Mouse (Mus musculus) B cell, adult 67 days (primary cell): Measurements from ENCODE around the gene Adgrl1. TPM values are rescaled to one million over a fixed set of nuclear protein-coding genes. Genes with fewer than 3 reads are reported as not detected.

Source experiments
- total RNA-seq, 2 experiments: library from RNA; stranded (reverse); gene quantifications; 4 replicates each; pipeline ENCODE4 v1.2.4; 2023

Gene Adgrl1
- total RNA-seq, result 10 to 100 TPM in 1 of 2 experiments, 1 to 10 TPM in 1; 7.9 to 10.3 TPM

DNA sequence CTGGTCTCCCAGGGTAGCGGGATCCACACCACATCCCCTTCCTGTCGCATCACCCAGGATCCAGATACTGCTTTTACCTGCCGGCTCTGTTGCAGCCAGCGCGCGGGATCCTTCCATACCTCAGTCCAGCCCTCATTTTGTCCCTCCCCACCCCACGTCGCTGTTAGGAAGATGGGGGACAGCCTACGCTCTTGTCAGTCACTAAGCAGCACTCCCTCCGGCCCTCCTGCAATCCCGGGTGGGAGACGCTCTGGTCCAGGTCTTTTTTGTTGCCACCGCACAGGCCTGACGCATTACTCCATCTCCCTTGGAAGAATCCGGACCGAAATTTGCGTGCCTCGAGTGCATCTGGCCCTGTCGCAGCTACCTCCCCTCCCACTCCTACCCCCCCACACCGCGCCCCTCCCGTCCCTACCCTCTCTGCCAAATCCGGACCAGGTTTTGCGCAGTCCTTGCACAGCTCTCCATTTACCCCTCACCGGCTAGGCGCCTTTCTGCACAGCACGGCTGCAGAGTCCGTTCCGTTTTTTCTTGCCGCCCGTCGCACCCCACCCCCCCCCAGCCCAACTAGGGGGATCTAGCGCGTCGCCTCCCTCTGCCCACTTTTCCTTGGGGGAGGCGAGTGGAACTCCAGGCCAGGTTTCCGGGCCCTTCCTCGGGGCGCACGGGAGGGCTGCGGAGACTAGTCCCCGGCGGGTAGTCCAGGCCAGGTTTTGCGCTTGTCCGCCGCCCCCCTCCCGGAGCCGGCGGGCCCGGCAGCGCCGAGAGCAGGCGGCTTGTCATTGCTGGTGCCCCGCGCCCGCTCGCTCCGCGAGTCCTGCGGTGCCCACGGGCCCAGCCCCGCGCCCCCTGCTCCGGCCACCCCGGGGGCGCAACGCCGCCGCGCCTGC is at the start of gene Adgrl1:
TSS of gene Adgrl1 (plus strand) at position 743 of the 890 bp plus-strand sequence.

DNA sequence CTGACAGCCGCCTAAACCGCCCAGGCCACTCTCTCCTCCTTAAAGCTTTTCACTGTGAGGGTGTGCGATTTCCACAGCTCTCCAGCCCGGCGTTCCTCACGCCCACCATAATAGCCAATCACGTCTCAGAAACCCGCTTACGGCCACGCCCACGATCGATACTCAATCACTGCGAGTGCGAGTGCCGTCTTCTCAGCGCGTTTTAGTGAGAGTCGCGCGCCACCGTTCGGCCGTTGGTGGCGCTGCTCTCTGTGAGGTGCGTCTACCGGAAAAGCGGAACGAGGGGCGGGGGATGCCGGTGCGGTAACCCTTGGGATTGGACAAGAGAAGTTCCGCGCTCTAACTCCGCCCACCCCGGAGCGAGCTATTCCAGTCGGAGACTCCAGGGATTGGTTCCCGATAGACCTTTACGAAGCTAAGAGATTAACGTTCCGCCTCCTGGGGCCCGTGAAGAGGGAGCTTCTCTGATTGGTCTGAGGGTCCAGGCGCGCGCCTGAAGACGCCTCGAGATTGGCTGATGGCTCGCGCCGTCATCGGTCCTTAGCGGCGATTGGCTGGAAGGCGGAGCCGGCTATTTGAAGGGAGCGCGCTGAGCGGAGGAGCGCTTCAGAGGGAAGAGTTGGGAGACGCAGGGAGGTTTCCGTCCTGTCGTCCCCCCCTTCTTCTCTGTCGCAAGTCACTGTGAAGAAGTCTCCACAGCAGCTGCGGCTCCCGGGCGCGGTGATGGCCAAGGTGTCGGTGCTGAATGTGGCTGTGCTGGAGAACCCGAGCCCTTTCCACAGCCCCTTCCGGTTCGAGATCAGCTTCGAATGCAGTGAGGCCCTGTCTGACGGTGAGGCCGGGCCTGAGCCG is 55.4 kb downstream of the Adgrl1 start, which contains the start of the genes Gm10644 and Asf1b:
TSS of gene Gm10644 (minus strand) at position 100 of the 852 bp plus-strand sequence.
TSS of gene Asf1b (plus strand) at position 402 of the 852 bp plus-strand sequence.

DNA sequence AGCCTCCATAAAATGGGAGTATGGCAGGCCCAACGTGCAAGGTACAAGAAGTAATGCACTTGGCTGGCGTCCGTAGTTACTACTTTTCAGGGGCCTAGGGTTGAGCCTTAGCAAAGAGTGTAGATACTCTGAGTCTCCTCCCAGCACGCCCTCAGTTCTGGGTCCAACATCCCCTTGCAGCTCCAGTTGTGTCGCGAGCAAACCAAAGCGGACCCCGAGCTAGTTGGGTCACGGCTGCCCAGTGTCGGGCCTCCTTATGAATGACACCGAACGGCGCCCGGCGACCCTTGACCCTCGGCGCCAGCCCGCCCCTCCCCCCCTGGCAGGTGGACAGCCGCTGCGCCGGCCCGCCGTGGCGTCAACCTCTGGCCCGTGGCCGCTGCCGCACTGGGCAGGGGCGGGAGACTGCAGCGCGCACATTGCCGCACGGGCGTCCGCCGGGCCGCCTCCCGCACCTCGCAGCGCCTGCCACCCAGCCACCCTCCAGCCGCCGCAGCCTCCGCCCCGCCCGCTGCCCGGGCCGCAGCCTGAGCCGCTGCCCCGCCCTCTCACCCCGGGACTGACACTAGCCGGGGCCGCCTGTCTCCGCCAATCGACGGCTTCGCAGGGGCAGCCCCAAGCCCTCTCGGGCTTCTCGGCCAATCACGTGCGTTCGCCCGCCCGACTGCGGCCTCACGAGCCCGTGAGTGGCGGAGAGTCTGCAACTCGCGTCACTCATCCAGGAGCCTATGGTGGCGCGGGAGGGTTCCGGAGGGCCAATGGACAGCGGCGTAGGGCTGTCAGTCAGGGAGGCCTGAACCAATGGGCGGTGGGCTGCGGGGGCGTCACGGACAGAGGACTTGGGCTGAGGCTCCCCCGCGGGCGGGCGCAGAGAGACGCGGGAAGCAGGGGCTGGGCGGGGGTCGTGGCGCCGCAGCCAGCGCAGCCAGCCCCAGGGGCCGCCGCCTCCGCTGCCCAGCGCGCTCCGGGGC is 72.5 kb downstream of the Adgrl1 start, which contains the start of gene Prkaca:
TSS of gene Prkaca (plus strand) at position 844 of the 971 bp plus-strand sequence.

Other genes starting within 250 kb of the Adgrl1 start
- 10 to 100 TPM; 24.8 to 27.6 TPM for gene Gipc1, start 247.4 kb upstream of the Adgrl1 start, total RNA-seq
- 1 to 10 TPM in 1 of 2 experiments, under 1 TPM in 1; 0.44 to 1.5 TPM for gene Ptger1, start 233.4 kb upstream of the Adgrl1 start, total RNA-seq
- gene Pkn1, start 200.9 kb upstream of the Adgrl1 start, total RNA-seq, result 100 to 1,000 TPM; 371 to 382 TPM
- gene Ddx39, start 184.9 kb upstream of the Adgrl1 start, total RNA-seq, result 100 to 1,000 TPM; 118 to 122 TPM
- 100 to 1,000 TPM; 576 to 708 TPM for gene Adgre5, start 158.8 kb upstream of the Adgrl1 start, total RNA-seq
- 1 to 10 TPM; 1.7 to 2.9 TPM for gene Gm10644, start 55.1 kb downstream of the Adgrl1 start, total RNA-seq
- gene Asf1b, start 55.4 kb downstream of the Adgrl1 start, total RNA-seq, result 1 to 10 TPM; 7.7 to 8.8 TPM
- gene Prkaca, start 72.9 kb downstream of the Adgrl1 start, total RNA-seq, result 10 to 100 TPM; 45.3 to 45.4 TPM
- gene Samd1, start 97.6 kb downstream of the Adgrl1 start, total RNA-seq, result 10 to 100 TPM; 53.9 to 61.1 TPM
- gene 1700067K01Rik, start 101.4 kb downstream of the Adgrl1 start, total RNA-seq, result under 1 TPM; 0.53 to 0.58 TPM
- gene 2210011C24Rik, start 112.1 kb downstream of the Adgrl1 start, total RNA-seq, result not detected
- not detected for gene Palm3, start 121.4 kb downstream of the Adgrl1 start, total RNA-seq
- gene Il27ra, start 142.5 kb downstream of the Adgrl1 start, total RNA-seq, result 100 to 1,000 TPM; 107 to 110 TPM
- not detected for gene Rln3, start 144.9 kb downstream of the Adgrl1 start, total RNA-seq
- gene Gm10643, start 165.0 kb downstream of the Adgrl1 start, total RNA-seq, result 1 to 10 TPM; 3.3 to 5.1 TPM
- gene Rfx1, start 166.7 kb downstream of the Adgrl1 start, total RNA-seq, result 10 to 100 TPM; 66.0 to 85.3 TPM
- 10 to 100 TPM; 53.6 to 55.6 TPM for gene Dcaf15, start 204.7 kb downstream of the Adgrl1 start, total RNA-seq
- gene Podnl1, start 225.9 kb downstream of the Adgrl1 start, total RNA-seq, result under 1 TPM; 0.36 to 0.46 TPM
- 10 to 100 TPM; 33.4 to 38.3 TPM for gene Cc2d1a, start 247.8 kb downstream of the Adgrl1 start, total RNA-seq
- 1 to 10 TPM in 1 of 2 experiments, under 1 TPM in 1; 0.77 to 2.1 TPM for gene 4930432K21Rik, start 247.9 kb downstream of the Adgrl1 start, total RNA-seq